Mouse (Mus musculus) mouse trophoblast stem cell (cell line): ENCODE data around the gene Zfp850.
"Not testable (repeated sequence)": the region's sequence is repeated elsewhere in the genome, so short reads cannot be mapped to it uniquely, and the experiment has no call there.

Source experiments
- in situ Hi-C, 2 experiments: fragments of 300-500 bp; cut with MseI, MboI; formaldehyde crosslinking; loops; 2 replicates in 1 of 2; 3 replicates in 1 of 2; pipeline ENCODE4 v1.15.1; 2025

Zfp850 gene

GRCm38 (mm10) chr7:28013549-28014444, at the start of gene Zfp850:
Gene Zfp850 (minus strand): TSS chr7:28014115.
- in situ Hi-C loops, result no loop called here

DNA sequence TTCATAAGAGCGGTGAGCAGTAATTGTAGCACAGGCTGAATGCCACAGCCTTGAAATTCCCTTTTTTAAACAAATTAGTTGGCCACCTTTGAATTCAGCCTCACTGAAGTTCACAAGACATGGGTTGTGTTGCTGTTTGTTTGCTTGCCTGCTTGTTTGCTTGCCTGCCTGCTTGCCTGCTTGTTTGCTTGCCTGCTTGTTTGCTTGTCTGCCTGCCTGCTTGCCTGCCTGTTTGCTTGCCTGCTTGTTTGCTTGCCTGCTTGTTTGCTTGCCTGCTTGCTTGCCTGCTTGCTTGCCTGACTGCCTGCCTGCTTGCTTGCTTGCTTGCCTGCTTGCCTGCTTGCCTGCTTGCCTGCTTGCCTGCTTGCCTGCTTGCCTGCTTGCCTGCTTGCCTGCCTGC, 46.1 kb upstream of the Zfp850 start:
- in situ Hi-C loops, result loop anchor here in 1 of 2 experiments (10.0 kb wide), 1 partner anchor 85 kb away; no protein-coding TSS in a partner anchor

DNA sequence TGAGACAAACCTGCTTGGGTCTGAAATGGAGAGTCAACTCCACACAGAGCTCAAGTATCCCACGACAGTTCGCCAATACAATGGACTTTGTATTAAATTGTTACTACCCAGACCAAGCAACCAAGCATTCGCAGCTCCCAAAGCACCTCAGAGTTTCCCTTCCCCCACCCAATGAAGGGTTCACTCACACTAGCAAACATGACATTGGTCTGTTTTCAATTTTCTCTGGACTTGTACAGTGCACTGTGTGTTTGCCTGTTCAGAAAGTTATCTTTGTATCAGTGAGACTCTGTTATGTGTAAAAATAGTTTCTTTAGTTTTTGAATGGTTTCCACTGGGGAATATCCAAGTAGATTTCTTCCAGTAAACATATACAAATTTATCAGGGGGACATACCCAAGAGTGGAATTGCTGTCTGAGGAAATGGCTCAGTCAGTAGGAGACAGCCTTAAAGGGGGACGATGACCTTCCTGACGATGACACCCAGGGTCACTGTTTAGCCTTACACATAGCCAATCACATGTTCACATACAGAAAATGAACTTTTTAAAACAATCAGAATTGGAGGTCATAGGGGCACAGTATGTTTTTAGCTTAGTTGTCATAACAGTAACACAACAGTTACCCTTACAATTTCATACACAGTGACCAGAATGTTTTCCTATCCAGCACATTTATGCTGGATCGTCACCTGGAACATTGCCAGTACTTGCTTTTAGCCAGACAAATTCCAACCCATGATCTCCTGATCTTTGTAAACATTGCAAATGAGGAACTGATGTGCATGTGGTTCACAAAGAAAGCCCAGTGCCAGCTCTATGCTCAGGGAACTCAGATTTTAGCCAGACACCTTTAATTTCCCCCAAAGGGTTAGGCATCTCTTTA, 39.4 kb upstream of the Zfp850 start:
- in situ Hi-C loops, result loop anchor here in 1 of 2 experiments (10.0 kb wide), 1 partner anchor 92 kb away; no protein-coding TSS in a partner anchor

GRCm38 (mm10) chr7:28050584-28050983, 36.7 kb upstream of the Zfp850 start:
- in situ Hi-C loops, result loop anchor here in 1 of 2 experiments (10.0 kb wide), 1 partner anchor 94 kb away; no protein-coding TSS in a partner anchor

DNA sequence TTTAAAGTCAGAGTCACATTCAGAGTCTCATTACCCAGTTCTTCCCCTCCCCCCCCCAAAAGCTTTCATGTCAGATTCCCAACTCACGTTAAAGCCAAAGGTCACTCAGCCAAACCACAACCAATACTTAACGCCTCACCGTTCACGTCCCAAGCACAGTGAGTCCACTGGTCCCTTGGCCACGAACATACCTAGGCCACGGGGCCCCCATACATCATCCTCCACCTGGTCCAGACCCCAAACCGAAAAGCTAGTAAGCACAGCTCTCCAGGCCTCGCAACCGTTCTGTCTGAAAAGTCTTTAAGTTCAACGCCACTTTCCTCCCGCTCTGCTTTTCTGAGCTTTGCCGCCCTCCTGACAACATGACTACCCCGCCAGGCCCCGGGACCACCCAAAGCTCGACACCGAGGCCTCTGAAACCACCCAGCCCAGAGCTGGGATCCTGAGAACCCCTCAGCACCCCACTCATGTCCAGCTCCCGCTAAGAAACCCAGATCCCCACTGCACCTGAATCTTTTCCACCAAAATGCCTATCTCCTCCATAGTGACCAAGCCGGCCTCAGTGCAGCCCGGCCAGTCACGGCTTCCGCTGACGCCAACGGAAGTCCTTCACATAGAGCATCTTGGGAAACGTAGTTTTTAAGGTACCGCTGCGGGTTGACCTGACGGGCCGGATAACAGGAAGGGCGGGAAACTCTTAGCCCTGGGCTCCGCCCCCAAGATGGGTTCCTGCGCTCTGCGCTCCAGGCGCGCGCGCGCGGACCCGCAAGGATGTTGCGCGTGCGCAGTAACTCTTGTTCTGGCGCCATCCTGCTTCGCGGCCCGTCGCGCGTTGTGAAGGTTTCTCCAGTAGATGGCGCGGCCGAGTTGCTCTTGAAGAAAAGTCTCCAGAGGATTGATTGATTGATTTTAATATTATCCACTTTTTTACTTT, 35.8 kb upstream of the Zfp850 start, which contains the start of gene Psmc4:
Psmc4 (minus strand) TSS at position 626 of the 934 bp plus-strand sequence.
- in situ Hi-C loops, result loop anchor here in 1 of 2 experiments (10.0 kb wide), 1 partner anchor 95 kb away; no protein-coding TSS in a partner anchor

DNA sequence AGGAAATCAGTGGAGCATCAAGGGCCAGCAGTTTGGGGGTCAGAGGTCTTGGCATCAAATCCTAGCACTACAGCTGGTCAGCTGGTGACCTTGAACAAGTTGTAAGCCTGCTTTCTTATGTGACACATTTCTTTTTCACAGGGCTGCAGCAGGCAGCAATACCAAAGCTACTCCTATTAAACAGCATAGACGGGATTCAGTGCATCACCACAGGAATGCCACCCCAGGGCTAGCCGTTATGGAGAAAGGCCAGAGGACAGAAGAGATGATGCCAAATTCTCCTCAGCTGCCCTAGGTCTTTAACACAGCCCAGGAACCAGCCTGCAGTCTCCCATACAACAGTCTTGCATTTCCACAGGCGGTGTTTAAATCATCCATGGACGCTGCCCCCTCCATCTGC, 30.6 kb upstream of the Zfp850 start:
- in situ Hi-C loops, result no loop called here

DNA sequence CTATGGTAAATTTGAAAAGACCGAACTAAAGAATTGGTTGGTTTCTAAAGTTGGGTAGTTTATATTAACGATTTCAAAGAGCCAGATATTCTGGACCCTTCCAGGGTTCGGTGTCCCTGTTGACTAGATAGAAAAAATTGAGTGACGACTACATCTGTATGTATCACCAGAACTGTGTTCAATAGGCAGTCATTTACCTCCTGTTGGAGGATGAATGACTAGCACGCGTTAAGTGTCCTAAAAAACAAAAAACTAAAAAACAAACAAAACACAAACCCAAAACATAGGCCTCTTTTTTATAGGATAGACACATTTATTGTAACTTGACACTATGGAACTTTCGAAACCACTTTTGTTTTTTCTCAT, 513 bp upstream of the Zfp850 start:
- in situ Hi-C loops, result no loop called here

GRCm38 (mm10) chr7:28010271-28010670, 3.6 kb downstream of the Zfp850 start:
- in situ Hi-C loops, result no loop called here

DNA sequence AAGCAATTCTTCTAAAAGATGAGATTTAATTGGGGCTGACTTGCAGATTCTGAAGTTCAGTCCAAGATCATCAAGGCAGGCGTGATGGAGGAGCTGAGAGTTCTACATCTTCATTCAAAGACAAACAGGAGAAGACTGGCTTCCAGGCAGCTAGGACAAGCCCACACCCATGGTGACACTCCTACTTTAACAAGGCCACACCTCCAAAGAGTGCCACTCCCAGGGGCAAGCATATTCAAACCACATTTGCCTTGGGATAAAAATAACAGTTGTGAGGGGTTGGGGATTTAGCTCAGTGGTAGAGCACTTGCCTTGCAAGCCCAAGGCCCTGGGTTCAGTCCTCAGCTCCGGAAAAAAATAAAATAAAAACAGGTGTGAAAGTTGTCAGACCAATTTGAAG, 31.7 kb downstream of the Zfp850 start:
- in situ Hi-C loops, result no loop called here

- in situ Hi-C loops, result no loop called here
These were observed 35.0 kb downstream of the Zfp850 start, which contains the start of gene Zfp780b for GRCm38 (mm10) chr7:27978683-27979528. Gene Zfp780b (minus strand): TSS chr7:27979171.

DNA sequence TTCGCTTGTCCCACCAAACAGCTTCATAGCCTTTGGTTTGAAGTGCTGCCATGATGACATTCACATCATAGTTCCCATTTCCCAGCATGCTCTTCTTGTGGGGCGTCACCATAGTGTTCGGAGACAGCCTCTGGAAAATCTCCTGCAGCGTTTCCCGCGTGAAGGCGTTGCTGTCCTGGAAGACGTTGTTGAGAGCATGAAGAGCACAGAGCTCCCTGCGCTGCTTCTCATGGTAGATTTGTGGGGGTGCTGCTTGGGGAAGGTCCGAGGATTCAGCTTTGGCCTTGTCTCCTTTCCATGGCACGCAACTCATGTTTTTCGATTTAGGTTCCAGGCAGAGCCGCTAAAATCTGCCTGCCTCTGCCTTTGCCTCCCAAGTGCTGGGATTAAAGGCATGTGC, 64.5 kb downstream of the Zfp850 start:
- in situ Hi-C loops, result not testable (repeated sequence)

- in situ Hi-C loops, result not testable (repeated sequence)
These were observed 72.0 kb downstream of the Zfp850 start for GRCm38 (mm10) chr7:27941869-27942268.
